Mouse (Mus musculus) intestine, embryonic 15.5 days (tissue): ENCODE results near the gene Hivep3. TPM values are rescaled to one million over a fixed set of nuclear protein-coding genes. Genes with fewer than 3 reads are reported as not detected.
A peak's percentile ranks its signal among the peaks of the same experiment; 100 is the strongest.

Source experiments
- ATAC-seq: fragments of 200-750 bp; cut with Nextera tagmentation; 2 replicates; pipeline ENCODE4 v1.8.0; 2017; ENCODE audit warnings: moderate TSS enrichment, moderate library complexity
- H3K27ac ChIP-seq: fragments of 300-500 bp; sonication (generic); 2 replicates; pipeline ENCODE4 v1.5.1; 2015; ENCODE audit warnings: mild to moderate bottlenecking, inconsistent platforms
- H3K27me3 ChIP-seq: fragments of 300-500 bp; sonication (generic); replicated peaks from 2 replicates; pipeline ENCODE4 v1.6.1; 2015; ENCODE audit warnings: inconsistent platforms
- H3K36me3 ChIP-seq: fragments of 300-500 bp; sonication (generic); 2 replicates; pipeline ENCODE4 v1.6.1; 2015; ENCODE audit warnings: inconsistent platforms
- H3K4me1 ChIP-seq: fragments of 300-500 bp; sonication (generic); replicated peaks from 2 replicates; pipeline ENCODE4 v1.6.1; 2015; ENCODE audit warnings: inconsistent platforms
- H3K4me2 ChIP-seq: fragments of 300-500 bp; sonication (generic); replicated peaks from 2 replicates; pipeline ENCODE4 v1.6.1; 2015; ENCODE audit warnings: mild to moderate bottlenecking, inconsistent platforms
- H3K4me3 ChIP-seq: fragments of 300-500 bp; sonication (generic); replicated peaks from 2 replicates; pipeline ENCODE4 v1.5.1; 2015; ENCODE audit warnings: inconsistent platforms
- H3K9ac ChIP-seq: fragments of 300-500 bp; sonication (generic); 2 replicates; pipeline ENCODE4 v1.6.1; 2015; ENCODE audit warnings: inconsistent platforms
- H3K9me3 ChIP-seq: fragments of 300-500 bp; sonication (generic); 2 replicates; pipeline ENCODE4 v1.6.1; 2016; ENCODE audit warnings: inconsistent platforms
- WGBS: fragments of 180-500 bp; shearing (Covaris S2); methylation state at CpG from one replicate; pipeline ENCODE4 v1.1.7; 2015; 5-methylcytosine and 5-hydroxymethylcytosine counted together
- polyA plus RNA-seq: library from polyadenylated mRNA; unstranded; fragments of >200 nt; fragmentation: Nextera tagmentation; extraction: Ambion mirVana; gene quantifications from 2 replicates; pipeline ENCODE4 v1.2.1, GENCODE M21; 2015

The Hivep3 gene
- polyA plus RNA-seq, 1 experiment from 2014 or later = 5.0 TPM

DNA sequence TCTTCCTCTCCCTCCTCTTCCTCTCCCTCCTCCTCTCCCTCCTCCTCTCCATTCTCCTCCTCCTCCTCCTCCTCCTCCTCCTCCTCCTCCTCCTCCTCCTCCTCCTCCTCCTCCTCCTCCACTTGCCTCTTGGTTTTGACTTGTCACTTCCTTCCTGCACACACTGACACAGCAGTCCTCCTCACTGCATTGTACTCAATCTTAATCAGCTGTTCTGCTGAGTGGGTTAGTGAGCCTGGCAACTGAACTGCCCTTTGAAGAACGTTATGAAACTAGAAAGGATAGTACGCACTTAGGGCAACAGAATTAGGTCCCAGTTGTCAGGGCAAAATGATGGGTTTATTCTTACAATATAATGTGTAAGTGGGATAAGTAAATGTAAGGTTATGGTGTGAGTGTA lies 73.8 kb downstream of the Hivep3 start:
- 55% methylated on average over 2 of the region's 2 CpGs for WGBS
- no peak for ATAC-seq
- H3K36me3 ChIP-seq = no peaks in the 10 kb centered on the region
- no peak overlapping the region for H3K4me3 ChIP-seq
- peaks cover 5% of the 10 kb centered on the region; the same call in 1 of the 2 replicates for H3K4me1 ChIP-seq
- H3K27me3 ChIP-seq = no peaks in the 10 kb centered on the region
- no peak overlapping the region for H3K27ac ChIP-seq
- H3K4me2 ChIP-seq = no peak overlapping the region
- H3K9me3 ChIP-seq = no peaks in the 10 kb centered on the region
- H3K9ac ChIP-seq = no peak overlapping the region

DNA sequence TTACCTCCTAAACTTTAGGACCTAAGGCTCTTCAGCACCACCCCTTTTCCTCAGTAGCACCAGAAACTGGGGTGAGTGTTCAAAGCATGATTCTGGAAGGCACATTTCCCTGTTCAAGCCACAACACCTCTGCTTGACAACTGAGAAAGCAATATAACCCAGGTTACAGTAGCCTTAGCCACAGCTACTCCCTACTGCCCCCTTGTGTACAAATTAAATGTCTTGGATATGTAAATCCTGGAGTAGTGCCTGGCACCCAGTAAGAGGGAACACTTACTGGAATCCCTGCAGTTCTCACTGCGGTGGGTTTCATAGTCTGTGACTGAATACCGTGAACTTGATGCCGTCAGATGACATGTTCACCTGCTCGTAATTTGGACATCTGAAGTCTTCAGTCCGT lies 75.7 kb downstream of the Hivep3 start:
- Histone ChIP-seq H3K9me3 (no peaks in the 10 kb centered on the region), H3K4me2 (no peak overlapping the region), H3K27me3 (no peaks in the 10 kb centered on the region), H3K36me3 (no peaks in the 10 kb centered on the region), H3K27ac (no peak overlapping the region), H3K9ac (no peak overlapping the region), H3K4me3 (no peak overlapping the region), H3K4me1 (peaks cover 5% of the 10 kb centered on the region; the same call in 1 of the 2 replicates)
- 38% methylated on average over 5 of the region's 5 CpGs for WGBS
- ATAC-seq = no peak

DNA sequence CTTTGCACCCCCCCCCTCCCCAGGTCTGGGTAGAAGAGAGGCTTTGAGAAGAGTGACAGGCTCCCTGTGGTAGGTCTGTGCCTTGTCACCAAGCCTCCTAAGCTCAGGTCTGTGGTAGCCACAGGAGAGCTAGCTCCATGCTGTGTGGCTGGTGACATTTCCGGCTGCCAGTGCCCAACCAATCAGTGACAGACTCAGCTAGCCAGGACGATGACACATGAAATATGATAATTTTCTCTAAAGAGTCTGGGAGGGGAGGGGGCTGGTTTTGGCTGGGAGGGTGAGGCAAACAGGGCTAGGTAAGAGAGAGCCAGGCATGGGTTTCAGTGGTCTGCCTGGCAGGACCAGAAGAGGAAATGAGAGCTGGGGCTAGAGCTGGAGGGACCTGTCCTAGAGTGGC lies 79.2 kb downstream of the Hivep3 start:
- no peak for ATAC-seq
- Histone ChIP-seq H3K27me3 (no peaks in the 10 kb centered on the region), H3K9ac (no peak overlapping the region), H3K27ac (no peak overlapping the region), H3K36me3 (no peaks in the 10 kb centered on the region), H3K9me3 (no peaks in the 10 kb centered on the region), H3K4me2 (no peak overlapping the region), H3K4me1 (peaks cover 20% of the 10 kb centered on the region; the same call in 1 of the 2 replicates), H3K4me3 (no peak overlapping the region)
- WGBS = 18% methylated on average over 2 of the region's 2 CpGs

DNA sequence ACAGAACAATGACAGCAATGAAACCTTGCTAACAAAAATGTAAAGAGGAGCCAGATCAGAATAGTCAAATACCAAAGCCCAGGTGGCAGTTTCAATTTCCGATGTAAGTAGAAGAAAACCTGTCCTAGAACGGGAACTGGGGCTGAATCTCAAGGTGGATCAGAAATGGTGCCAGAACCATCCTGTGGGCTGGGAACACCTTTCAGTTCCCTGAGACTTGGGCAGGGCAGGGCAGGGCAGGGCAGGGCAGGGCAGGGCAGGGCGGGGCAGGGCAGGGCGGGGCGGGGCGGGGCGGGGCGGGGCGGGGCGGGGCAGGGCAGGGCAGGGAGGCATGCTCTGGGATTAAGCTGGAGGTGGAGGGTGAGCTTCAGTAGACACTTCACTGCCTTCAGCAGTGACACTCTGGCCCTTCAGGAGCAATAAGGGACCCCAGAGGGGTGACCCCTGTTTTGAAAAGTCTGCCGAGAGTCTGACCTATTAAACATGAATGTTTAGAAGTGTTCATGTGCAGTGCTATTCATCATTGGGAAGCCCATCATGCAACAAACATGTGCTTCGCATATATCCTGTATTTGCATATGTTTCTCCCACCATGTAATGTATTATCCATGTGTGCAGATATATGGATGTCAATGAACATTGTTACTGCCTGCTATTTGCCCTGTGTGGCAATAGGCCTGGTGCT lies 80.1 kb downstream of the Hivep3 start:
- peak overlapping the region; percentile 91 for H3K4me2 ChIP-seq
- no peaks in the 10 kb centered on the region for H3K36me3 ChIP-seq
- H3K9me3 ChIP-seq = no peaks in the 10 kb centered on the region
- H3K9ac ChIP-seq = no peak overlapping the region
- H3K27ac ChIP-seq = no peak overlapping the region
- 0 out of 2 replicates have a peak overlapping the region, but pooled peaks have one; percentile 54 for H3K4me3 ChIP-seq
- WGBS = 14% methylated on average over 11 of the region's 12 CpGs
- ATAC-seq = peak; percentile 58
- H3K27me3 ChIP-seq = no peaks in the 10 kb centered on the region
- H3K4me1 ChIP-seq = peaks cover 20% of the 10 kb centered on the region; the same call in 1 of the 2 replicates

DNA sequence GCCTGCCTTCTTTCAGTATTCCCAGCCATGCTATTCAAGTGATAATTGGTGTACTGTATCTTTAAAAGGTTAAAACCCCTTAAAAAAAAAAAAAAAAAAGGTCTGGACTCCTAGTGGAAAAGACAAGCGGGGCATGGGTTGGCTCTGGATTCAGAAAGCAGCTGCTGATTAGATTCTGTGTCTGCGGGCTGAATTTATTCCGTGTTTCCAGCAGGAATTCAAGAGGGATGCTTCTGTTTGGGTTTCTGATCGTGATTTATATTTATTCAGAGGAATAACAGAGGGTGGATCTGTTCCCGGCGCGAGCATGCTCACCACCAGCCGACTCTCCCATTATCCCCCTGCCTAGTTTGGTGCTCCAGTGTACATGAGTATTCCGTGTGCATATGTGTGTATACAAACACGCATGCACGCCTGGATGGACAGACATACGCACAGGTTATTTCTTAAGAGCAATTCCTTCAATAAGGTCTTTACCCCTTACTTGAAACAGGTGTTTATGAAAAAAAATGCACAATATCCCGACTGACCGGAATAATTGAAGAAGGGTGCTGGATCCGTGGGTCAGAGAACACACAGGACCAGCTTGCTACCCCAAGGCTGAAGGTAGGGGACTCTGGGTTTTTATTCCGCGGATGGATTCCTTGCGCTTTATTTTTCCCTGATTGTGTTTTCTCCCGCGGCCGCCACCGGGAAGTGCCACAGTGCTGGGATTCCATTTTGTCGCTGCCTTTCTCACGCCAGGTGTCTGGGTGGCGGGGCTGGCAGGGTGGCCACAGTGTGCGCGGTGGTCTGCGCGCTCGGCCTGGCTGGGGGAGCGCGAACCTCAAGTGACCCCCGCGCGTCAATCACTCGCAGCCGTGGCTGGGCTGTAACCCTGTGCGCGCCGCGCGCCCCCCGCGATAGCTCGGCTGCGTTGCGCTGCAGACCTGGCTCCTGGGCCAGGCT lies 80.9 kb downstream of the Hivep3 start:
- Histone ChIP-seq H3K4me1 (peaks cover 20% of the 10 kb centered on the region; the same call in 1 of the 2 replicates), H3K9me3 (no peaks in the 10 kb centered on the region), H3K27me3 (no peaks in the 10 kb centered on the region), H3K4me2 (peak overlapping the region; percentile 91), H3K36me3 (no peaks in the 10 kb centered on the region), H3K9ac (peak overlapping the region; percentile 46; the same call in 1 of the 2 replicates), H3K27ac (no peak overlapping the region; the same call in 1 of the 2 replicates), H3K4me3 (peak overlapping the region; percentile 54)
- ATAC-seq = peak; percentile 56
- WGBS = under 1% methylated on average over 47 of the region's 47 CpGs

DNA sequence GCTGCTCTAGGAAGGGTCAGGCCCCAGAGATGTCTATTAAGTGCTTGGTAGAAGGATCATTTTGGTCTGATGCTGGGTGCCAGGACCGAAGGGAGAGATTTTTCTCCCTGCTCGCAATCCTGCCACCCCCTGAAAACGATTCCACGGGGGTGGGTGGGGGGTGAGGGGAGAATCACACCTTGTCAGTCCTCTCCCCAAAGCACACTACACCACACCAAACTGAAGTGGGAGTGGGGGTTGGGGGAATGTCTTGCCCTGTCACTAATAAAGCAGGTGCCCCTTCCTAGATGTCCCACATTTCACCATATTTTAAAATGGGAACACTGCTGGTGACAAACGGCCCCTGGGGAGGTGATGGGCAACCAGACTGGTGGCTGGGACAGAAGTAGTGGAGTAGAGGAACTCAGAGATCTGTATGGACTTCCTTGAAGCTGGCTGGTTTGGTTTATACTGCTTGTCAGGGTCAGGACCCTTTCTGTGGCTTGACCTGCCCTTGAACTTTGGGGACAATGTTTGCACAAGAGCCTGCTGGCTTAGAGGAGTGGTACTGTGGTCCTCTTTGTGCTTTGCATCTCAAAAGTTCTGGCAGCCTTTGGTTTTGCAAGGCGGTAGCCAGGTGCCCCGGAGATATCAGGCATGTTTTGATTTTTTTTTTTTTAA lies 81.7 kb downstream of the Hivep3 start:
- Histone ChIP-seq H3K4me1 (peaks cover 20% of the 10 kb centered on the region; the same call in 1 of the 2 replicates), H3K4me3 (peak overlapping the region; percentile 54), H3K4me2 (peak overlapping the region; percentile 91), H3K9me3 (no peaks in the 10 kb centered on the region), H3K36me3 (no peaks in the 10 kb centered on the region), H3K27ac (no peak overlapping the region), H3K9ac (peak overlapping the region; percentile 46; the same call in 1 of the 2 replicates), H3K27me3 (no peaks in the 10 kb centered on the region)
- 16% methylated on average over 7 of the region's 7 CpGs for WGBS
- ATAC-seq = 0 out of 2 replicates have a peak, but pooled peaks have one; percentile 11

DNA sequence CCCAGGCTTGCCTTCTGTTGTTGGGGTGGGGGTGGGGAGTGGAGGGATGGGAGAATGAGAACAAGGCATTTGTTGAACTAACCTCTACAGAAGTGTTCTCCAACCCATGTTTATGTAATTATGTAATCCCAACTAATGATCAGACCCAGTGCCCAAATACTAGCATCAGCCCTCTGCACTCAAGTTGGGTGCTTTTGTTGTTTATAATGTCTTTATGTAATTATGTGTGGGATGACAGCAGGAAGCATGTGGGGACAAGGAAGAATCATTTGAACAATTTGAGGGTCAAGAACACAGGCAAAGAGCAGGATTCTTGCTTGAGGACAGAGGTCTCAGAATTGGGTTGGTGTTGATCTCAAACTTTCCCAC lies 82.2 kb downstream of the Hivep3 start:
- H3K4me2 ChIP-seq = no peak overlapping the region
- H3K4me1 ChIP-seq = peaks cover 20% of the 10 kb centered on the region; the same call in 1 of the 2 replicates
- H3K9ac ChIP-seq = no peak overlapping the region
- no peaks in the 10 kb centered on the region for H3K36me3 ChIP-seq
- no peak for ATAC-seq
- no peak overlapping the region for H3K27ac ChIP-seq
- H3K9me3 ChIP-seq = no peaks in the 10 kb centered on the region
- no peak overlapping the region for H3K4me3 ChIP-seq
- H3K27me3 ChIP-seq = no peaks in the 10 kb centered on the region

DNA sequence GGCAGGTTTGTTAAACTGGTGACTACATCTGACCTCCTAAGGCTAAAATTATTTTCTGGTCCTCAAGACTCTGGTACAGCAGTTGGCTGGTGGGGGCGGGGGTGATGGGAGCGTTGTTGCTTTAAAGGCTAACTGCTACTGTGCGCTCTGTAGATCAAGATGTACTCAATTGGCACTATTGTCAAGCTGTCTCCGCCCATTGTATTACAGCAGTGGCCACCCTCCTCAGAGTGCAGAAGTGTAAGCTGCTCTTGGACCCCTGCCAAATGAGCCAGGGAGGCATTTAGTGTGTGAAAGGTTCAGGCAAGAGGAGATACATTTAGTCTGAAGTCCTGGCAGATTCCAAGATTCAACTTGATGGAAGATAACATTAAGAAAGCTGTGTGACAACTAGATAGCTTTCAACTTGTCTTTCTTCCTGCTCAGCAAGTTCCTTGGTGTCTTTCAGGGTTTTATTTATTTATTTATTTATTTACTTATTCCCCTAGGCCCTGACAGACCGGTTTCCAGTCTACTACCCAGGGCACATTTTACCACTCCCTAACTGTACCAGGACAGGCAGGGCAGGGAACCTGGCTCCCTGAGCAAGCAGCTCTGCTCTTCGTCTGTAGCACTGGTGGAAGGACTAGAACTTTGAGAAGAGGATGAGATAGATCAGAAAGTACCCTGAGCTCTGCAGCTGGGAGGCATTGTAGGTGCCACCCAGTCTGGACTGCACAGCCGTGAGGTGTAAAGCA lies 83.2 kb downstream of the Hivep3 start:
- no peaks in the 10 kb centered on the region for H3K36me3 ChIP-seq
- peak; percentile 69 for ATAC-seq
- no peak overlapping the region for H3K27ac ChIP-seq
- WGBS = 48% methylated on average over 7 of the region's 7 CpGs
- no peak overlapping the region for H3K9ac ChIP-seq
- H3K4me3 ChIP-seq = no peak overlapping the region
- H3K4me2 ChIP-seq = no peak overlapping the region
- no peaks in the 10 kb centered on the region for H3K9me3 ChIP-seq
- peaks cover 20% of the 10 kb centered on the region; the same call in 1 of the 2 replicates for H3K4me1 ChIP-seq
- H3K27me3 ChIP-seq = no peaks in the 10 kb centered on the region

DNA sequence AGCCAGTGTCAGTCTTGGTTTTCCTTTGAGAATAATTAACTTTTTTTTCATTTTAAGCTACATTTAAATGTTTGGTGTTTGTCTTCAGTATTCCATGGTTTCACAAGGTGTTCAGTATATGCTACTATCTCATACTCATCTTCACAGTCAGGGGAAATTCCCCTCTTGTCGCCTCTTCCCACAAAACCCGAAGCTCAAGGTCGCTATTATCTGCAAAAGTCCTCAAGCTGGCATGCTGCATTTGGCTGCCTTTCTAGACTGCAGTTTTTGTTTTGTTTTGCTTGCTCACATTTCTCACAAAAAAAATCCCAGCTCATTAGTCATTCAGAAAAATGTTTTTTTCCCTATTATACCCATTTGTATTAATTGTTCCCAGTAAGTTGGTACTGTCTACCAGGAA lies 92.4 kb downstream of the Hivep3 start:
- Histone ChIP-seq H3K4me1 (no peaks in the 10 kb centered on the region), H3K9me3 (no peaks in the 10 kb centered on the region), H3K27ac (no peak overlapping the region), H3K36me3 (no peaks in the 10 kb centered on the region), H3K4me2 (no peak overlapping the region), H3K4me3 (no peak overlapping the region), H3K9ac (no peak overlapping the region), H3K27me3 (no peaks in the 10 kb centered on the region)
- WGBS = 56% methylated on average over 3 of the region's 3 CpGs
- ATAC-seq = no peak

DNA sequence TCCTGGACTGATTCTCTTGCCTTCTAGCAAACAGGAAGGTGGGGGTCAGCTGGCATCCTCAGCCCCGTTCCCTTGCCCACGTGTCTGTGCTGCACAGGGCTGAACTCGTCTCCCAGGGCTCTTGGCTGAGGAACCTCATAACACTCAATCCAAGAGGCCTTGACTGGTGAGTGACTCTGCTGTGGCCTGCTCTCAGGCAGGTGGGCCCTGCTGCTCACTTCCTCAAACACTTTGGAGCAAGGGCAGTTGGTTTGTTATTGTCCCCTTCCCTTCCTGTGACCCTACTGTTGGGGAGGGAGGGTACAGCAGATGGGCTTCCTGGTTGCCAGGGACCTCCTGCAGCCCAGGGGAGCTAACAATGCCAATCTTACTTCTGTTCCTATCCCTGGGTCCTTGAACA lies 94.8 kb downstream of the Hivep3 start:
- no peaks in the 10 kb centered on the region for H3K9me3 ChIP-seq
- H3K36me3 ChIP-seq = no peaks in the 10 kb centered on the region
- no peak overlapping the region for H3K4me3 ChIP-seq
- no peak overlapping the region for H3K4me2 ChIP-seq
- no peak for ATAC-seq
- no peaks in the 10 kb centered on the region for H3K4me1 ChIP-seq
- WGBS = 72% methylated on average over 3 of the region's 3 CpGs
- no peak overlapping the region for H3K9ac ChIP-seq
- no peak overlapping the region for H3K27ac ChIP-seq
- no peaks in the 10 kb centered on the region for H3K27me3 ChIP-seq

DNA sequence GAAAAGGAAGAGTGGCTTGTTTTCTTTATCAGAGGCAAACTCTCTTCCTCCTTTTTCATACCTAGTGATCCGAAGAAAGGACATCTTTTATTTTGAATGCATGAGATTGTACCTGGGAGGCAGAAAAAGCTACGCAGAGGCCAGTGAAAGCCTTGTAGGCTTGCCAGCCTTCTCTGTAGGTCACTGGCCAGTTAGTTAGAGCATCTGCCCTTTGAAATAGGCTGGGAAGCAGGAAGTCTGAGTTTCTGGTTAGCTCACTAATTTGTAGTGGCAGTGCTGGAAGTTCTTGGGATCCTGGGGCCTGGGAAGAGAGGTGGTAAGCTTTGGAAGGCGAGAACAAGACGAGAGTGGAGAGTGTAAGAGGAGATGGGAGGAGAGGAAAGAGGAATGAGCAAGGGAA lies 95.4 kb downstream of the Hivep3 start:
- H3K36me3 ChIP-seq = no peaks in the 10 kb centered on the region
- no peaks in the 10 kb centered on the region for H3K9me3 ChIP-seq
- H3K4me2 ChIP-seq = no peak overlapping the region
- no peak overlapping the region for H3K4me3 ChIP-seq
- ATAC-seq = no peak
- no peaks in the 10 kb centered on the region for H3K27me3 ChIP-seq
- H3K27ac ChIP-seq = no peak overlapping the region
- no peaks in the 10 kb centered on the region for H3K4me1 ChIP-seq
- WGBS = 77% methylated on average over 4 of the region's 4 CpGs
- H3K9ac ChIP-seq = no peak overlapping the region
